Mouse (Mus musculus): ENCODE measurements around the gene Psmb9.
"Not testable (repeated sequence)": the region's sequence is repeated elsewhere in the genome, so short reads cannot be mapped to it uniquely, and the experiment has no call there.

Psmb9 gene

GRCm38 (mm10) chr17:34183564-34184219, 3.9 kb downstream of the Psmb9 start:
- no peak for DNase-seq (ENCODE audit: low read depth, low spot score)

DNA sequence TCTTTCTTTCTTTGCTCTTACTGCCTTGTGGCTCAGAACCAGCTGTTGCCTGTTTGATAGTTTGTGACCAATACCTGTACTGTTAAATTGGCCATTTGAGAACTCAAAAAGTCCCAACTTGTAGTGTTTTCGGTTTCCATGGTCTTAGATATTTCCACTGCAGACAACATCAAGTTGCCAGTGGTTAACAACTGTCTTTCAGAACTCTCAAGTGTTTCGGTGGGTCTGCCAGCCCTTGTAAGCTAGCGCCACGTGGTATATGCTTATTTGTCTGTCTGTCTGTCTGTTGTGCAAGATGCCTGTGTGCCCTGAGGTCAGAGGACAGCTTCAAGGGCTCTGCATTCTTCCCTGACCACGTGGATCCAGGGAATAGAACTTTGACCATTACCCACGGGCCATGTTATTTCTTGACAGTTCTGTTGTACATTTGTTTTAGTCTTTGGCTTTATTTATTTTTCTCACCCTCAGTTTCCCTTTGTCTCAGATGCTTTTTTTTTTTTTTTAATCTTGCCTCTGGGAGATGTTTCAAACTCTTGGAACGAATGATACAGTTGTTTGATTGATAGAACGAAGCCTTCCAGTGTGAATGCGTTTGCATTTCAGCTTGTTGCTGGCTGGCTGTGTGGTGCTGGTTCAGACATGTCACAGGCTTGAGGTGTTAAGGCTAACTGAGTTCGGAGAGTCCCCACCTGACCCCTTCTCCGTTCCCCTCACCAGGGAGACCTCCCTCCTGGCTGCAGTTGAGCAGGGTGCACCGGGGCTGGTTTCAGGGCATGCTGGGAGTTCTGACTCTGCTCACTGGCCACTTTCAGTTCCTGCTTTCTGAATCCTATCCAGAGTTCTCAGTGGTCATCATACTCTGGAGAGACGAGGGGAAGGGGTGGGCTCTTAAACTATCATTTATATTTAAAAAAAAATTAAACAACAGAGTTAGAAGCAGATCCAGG, 7.4 kb downstream of the Psmb9 start:
- no peak for DNase-seq (ENCODE audit: low read depth, low spot score)

- no peak for DNase-seq (ENCODE audit: low read depth, low spot score)
Observed at GRCm38 (mm10) chr17:34179019-34179418, 8.5 kb downstream of the Psmb9 start.

DNA sequence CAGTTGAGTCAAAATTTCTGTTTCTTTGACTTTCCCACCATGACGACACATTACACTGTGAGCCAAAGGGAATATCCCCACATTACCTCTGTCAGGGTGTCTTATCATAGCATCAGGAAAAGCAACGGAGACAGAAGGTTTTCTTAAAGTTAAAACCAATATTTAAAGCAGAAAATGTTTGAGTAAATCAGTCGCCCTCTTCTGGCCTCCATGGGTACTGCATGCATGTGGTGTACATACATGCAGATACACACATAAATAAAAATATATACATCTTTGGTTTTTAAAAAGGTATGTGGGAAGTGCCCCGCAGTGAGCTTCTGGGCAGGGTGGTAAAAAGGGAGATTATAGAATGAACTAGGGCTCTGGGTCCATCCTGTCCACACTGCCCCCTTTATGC, 10.4 kb downstream of the Psmb9 start:
- DNase-seq (ENCODE audit: low read depth, low spot score), result no peak

DNA sequence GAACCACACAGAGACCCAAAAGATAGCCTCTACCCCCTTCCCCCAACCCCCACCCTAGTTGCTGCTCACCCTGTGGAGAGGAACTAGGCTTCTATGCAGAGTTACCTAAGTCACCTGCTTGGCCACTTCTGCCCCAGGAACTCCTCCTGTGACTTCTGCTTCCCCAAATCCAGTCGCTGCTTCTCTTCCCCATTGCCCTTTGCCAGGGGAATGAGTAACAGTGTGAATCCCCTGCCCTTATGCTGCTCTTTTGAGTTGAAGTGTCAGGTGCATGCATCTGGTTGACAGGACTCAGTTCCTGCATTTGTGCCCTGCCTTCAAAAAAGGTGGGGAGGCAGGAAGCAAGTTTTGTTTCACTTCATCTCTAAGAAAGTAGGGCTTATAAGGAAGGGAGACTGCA, 13.5 kb downstream of the Psmb9 start:
- DNase-seq (ENCODE audit: low read depth, low spot score), result no peak

DNA sequence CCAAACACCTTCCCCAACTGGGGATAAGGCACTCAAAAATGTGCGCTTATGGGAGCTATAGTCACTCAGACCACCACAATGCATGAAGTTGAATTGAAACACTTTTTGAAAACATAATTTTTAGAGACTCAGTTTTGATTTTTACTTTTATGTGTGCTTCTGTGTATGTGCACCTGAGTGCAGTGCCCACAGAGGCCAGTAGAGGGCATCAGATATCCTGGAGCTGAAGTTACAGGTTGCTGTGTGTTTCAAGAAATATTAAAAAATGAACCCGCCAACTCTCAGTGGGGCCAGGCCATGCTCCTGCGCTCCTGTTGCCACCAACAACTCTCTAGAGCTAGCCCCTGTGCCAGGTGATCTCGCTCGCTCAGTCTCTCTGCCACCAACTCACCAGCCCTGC, 15.0 kb downstream of the Psmb9 start:
- DNase-seq (ENCODE audit: low read depth, low spot score), result no peak

DNA sequence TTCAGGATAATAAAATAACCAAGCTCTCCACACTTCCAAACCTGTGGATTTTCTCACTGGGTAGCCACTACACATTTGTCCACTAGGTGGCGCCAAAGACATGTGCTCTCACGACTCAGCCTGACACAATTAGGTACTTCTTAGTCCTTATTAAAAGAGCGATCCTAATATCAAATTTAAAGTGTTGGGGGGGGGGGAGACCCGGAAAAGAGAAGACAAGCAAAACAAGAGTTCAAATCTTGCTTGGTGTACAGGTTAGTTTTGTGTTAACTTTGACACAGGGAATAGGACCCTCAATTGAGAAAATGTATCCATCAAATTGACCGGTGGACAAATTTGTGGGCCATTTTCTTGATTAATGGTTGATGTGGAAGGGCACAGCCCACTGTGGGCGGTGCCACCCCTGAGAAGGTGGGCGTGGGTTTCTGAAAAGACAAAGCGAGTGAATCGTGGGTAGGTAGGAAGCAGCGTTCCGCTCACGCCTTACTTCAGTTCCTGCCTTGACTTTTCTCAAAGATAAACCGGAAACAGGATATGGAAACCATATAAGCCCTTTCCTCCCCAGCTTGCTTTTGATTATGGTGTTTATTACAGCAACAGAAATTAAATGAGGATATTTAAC, 16.6 kb downstream of the Psmb9 start:
- DNase-seq (ENCODE audit: low read depth, low spot score), result peak; percentile 39

DNA sequence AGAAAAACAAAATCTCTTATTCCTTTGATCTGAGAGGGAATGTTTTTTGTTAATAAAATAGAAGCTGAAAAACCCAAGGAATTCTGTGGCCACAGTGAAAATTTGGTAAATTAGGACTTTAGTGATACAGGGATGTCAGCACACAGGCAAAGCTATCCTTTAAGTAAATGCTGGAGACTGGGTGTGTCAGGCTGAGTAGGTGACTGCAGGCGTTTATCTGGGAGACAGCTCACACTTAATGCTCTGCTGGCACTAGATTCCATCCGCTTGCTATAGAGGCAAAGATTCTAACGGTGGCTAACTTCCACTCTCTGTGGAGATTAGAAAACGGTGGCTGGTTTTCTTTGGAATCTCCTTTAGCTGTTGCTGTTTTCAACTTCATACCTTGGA, 17.1 kb downstream of the Psmb9 start:
- DNase-seq (ENCODE audit: low read depth, low spot score), result no peak

DNA sequence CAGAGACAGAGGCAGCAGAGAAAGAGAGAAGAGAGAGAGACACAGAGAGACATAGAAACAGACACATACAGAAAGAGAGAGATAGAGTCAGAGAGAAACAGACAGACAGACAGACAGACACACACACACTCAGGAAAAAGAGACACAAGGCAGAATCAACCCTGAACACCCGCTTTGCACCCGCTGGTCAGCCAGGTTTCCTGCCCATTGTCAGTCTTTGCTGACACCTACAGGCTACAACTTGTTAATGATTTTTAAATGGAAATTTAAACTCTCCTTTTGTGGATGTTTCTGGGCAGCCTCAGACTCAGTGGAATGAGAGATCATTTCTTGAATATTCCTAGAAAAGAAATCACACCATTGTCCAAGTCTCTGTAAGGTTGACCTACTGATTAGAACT, 18.3 kb downstream of the Psmb9 start:
- DNase-seq (ENCODE audit: low read depth, low spot score), result no peak

- no peak for DNase-seq (ENCODE audit: low read depth, low spot score)
Observed at GRCm38 (mm10) chr17:34165033-34165730, 22.4 kb downstream of the Psmb9 start.

DNA sequence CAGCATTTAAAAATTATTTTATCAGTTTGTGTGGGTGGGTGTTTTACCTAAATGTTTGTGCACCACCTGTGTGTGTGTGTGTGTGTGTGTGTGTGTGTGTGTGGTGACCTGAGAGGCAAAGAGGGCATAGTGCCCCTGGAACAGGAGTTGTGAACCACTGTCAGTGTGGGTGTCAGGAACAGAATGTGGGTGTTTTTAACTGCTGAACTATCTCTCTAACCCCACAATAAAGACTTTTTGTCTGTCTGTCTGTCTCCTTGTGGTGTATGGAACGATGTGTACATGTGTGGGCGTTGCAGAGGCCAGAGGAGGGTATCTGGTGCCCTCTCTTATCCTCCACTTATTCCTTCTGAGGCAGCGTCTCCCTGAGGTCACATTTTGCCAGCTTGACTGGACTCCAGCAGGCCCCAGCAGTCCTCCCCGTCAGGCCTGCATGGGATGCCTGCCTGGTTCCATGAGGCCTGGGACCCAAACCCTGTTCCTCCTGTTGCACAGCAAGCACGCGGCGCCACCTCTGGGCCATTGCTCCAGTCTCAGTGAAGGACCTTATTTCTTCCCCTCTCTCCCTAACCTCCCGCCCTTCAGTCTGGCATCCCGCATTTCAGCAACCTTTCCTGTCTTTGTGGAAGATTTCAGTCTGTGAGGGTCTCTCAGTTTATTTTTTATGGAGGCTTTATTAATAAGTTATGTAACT, 23.2 kb downstream of the Psmb9 start:
- no peak for DNase-seq (ENCODE audit: low read depth, low spot score)

DNA sequence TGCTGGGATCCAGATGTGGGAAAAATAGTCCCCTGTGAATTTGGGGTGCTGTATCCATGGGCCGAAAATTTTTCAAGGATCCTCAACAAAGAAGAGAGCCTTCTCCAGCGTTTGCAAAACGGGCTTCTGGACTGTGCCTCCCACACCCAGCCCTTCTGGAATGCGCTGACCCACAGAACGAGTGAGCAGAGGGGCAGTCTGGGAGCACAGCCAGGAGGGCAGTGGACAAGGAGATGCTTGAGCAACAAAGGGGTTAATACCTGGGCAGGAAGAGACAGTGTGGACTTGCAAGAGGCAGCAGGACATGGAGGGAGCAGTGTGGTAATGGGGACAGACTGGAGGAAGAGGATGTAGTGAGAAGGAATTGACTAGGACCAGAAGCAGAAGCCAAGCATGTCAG, 32.0 kb downstream of the Psmb9 start:
- no peak for DNase-seq (ENCODE audit: low read depth, low spot score)

- no peak for DNase-seq (ENCODE audit: low read depth, low spot score)
Observed at GRCm38 (mm10) chr17:34152923-34153322, 34.6 kb downstream of the Psmb9 start, which contains the start of gene H2-DMb1. Gene H2-DMb1, plus strand, starts transcription at chr17:34153072.

DNA sequence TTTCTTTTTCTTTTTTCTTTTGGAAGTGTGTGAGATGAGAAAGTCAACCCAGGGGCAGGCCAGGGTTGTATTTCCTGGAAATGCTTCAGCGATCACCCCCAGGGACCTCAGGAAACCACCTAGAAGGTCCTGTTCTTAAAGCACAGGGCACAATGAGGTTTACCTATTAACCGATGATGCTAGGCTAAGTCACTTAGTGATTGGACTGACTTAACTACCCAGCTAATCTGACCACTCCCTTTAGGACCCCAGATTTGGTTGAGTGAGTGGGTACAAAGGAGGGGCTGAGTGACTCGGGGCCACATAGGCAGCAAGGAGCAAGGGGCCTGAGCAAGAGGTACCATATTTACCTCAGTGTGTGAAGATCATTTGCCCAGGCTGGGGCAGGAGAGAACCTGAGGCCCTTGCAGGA, 42.6 kb downstream of the Psmb9 start:
- DNase-seq (ENCODE audit: low read depth, low spot score), result no peak

DNA sequence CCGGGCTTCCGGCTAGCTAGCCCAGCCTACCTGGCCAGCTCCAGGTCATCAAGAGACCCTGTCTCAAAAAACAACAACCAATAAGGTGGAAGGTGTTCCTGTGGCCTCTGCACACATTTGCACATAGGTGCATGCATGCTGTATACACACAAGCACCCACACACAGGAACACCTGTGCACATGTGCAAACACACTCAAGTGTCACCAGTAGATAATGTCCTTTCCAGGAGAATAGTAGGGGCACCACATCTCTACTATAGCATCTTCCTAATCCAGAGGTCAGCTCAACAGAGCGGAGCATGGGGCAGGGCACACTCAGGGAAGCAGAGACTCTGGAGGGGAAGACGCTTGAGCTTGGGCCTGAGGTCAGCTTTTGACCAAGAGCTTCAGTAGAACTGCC, 43.3 kb downstream of the Psmb9 start:
- not testable (repeated sequence) for DNase-seq (ENCODE audit: low read depth, low spot score)

DNA sequence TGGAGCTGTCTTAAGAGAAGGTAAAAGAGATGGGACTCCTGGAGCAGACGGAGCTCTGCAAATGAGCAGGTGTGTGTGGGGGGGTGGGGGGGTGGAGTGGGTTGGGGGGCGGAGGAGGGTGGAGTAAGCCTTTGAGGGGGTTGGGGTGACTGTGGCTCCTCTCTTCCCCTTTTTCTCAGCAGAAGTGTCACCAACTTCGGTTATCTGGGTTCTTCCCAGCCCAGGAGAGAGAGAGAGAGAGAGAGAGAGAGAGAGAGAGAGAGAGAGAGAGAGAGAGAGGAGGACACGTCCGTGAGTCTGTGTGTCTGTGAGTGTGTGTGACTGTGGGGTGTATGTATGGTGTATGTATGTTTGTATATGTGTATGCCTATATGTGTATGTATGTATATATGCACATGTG, 44.1 kb downstream of the Psmb9 start:
- no peak for DNase-seq (ENCODE audit: low read depth, low spot score)

DNA sequence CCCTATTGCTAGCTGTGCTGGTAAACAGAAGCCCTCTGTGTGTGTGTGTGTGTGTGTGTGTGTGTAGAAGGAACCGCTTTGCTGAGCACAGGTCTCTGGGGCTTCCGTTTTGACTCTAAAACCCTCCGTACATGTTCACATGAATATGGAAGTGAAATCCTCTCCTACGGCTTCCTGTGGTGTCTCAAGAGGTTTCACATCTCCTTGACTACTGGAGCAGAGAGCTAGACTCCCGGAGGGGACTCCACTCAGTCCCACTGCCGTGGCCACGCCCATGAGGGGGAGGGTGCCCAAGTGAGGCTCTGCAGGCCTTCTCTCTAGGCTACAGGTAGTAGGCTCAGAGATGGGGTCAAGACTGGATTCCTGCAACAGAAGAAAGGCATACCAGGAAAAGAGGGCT, 44.5 kb downstream of the Psmb9 start, which contains the start of gene H2-DMb2:
H2-DMb2 (plus strand) TSS at position 275 of the 400 bp plus-strand sequence.
- DNase-seq (ENCODE audit: low read depth, low spot score), result no peak

- DNase-seq (ENCODE audit: low read depth, low spot score), result no peak
Observed at GRCm38 (mm10) chr17:34142456-34143010, 45.0 kb downstream of the Psmb9 start.

DNA sequence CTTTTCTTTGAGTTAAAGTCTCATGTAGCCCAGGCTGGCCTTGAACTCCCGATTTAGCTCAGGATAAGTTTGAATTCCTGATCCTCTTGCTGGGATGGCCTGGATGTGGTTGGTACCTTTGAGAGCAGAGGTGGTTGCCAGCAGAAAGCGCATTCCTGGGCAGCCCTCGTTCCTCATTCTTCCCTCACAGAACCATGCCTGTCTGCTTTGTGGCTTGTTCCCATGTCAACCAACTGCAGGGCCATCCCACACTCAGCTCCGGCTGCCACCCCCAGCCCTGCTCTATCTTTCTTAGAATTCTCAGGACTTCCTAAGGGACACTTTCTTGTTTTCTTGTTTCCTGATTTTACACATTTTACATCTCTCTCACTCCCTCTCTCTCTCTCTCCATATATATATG, 46.1 kb downstream of the Psmb9 start:
- DNase-seq (ENCODE audit: low read depth, low spot score), result no peak

- DNase-seq (ENCODE audit: low read depth, low spot score), result no peak
Observed at GRCm38 (mm10) chr17:34140240-34140639, 47.3 kb downstream of the Psmb9 start.

DNA sequence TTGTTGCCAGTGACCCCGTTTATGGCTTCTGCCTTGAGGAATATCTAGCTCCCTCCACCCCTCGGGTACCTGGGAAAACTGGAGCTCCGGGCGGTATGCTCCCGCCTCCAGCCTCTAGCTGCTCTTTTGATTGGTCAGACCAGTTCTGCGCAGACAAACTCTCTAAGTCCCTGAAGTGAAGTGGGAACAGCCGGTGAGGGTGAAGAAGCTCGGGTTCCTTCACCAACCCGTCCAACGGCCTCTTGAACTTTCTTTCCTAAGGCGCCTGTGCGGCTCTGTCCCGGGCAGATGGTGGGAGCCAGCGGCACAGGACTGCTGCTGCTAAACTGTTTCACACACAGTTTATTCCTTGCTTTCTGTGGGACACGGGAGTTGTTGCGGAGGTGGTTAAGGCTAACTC, 48.1 kb downstream of the Psmb9 start:
- DNase-seq (ENCODE audit: low read depth, low spot score), result no peak

Data from brain, embryonic 18.5 days (tissue).